Mouse (Mus musculus): ENCODE measurements around the gene Efna2. TPM values are rescaled to one million over a fixed set of nuclear protein-coding genes. Genes with fewer than 3 reads are reported as not detected.
"Not testable (repeated sequence)": the region's sequence is repeated elsewhere in the genome, so short reads cannot be mapped to it uniquely, and the experiment has no call there.

Efna2 gene
- polyA plus RNA-seq, 1 experiment from 2014 or later = 50.7 TPM

- ATAC-seq (replicated peaks; ENCODE audit: low FRiP score) (peak; percentile 22; the same call in 1 of the 2 replicates), DNase-seq (ENCODE audit: low spot score) (no peak)
- no peaks in the 10 kb centered on the region for H3K36me3 ChIP-seq (ENCODE audit: control insufficient read depth, insufficient read depth, low read length)
- H3K9ac ChIP-seq (ENCODE audit: low read length) = peak overlapping the region; percentile 44
- no peaks in the 10 kb centered on the region for H3K27me3 ChIP-seq (ENCODE audit: control insufficient read depth, insufficient read depth, low read length)
- H3K4me3 ChIP-seq (ENCODE audit: low read depth, low read length) = no peak overlapping the region
- H3K9me3 ChIP-seq (ENCODE audit: control insufficient read depth, low read length) = no peaks in the 10 kb centered on the region
- H3K4me2 ChIP-seq (ENCODE audit: low read depth, low read length, severe bottlenecking) = peak overlapping the region; percentile 31; the same call in 1 of the 2 replicates
- peaks cover 10% of the 10 kb centered on the region; the same call in 1 of the 2 replicates for H3K4me1 ChIP-seq (replicated peaks; ENCODE audit: control insufficient read depth, insufficient read depth, low read length)
- H3K27ac ChIP-seq (ENCODE audit: low read depth, low read length) = no peak overlapping the region; the same call in 1 of the 2 replicates
- 10% methylated on average over 24 of the region's 24 CpGs for WGBS
These were observed 29.6 kb downstream of the Efna2 start for GRCm38 (mm10) chr10:80208841-80209371.

GRCm38 (mm10) chr10:80211547-80212103 lies 32.3 kb downstream of the Efna2 start:
- H3K4me1 ChIP-seq (replicated peaks; ENCODE audit: control insufficient read depth, insufficient read depth, low read length); H3K9ac ChIP-seq (ENCODE audit: low read length); H3K4me2 ChIP-seq (ENCODE audit: low read depth, low read length, severe bottlenecking); H3K36me3 ChIP-seq (ENCODE audit: control insufficient read depth, insufficient read depth, low read length); H3K4me3 ChIP-seq (ENCODE audit: low read depth, low read length); H3K27ac ChIP-seq (ENCODE audit: low read depth, low read length); DNase-seq (ENCODE audit: low spot score); H3K27me3 ChIP-seq (ENCODE audit: control insufficient read depth, insufficient read depth, low read length); ATAC-seq (replicated peaks; ENCODE audit: low FRiP score); H3K9me3 ChIP-seq (ENCODE audit: control insufficient read depth, low read length): not testable (repeated sequence)
- WGBS = 74% methylated on average over 7 of the region's 7 CpGs

GRCm38 (mm10) chr10:80215048-80215772 lies 35.9 kb downstream of the Efna2 start:
- 9% methylated on average over 16 of the region's 16 CpGs for WGBS
- Histone ChIP-seq H3K4me2 (ENCODE audit: low read depth, low read length, severe bottlenecking) (0 out of 2 replicates have a peak overlapping the region, but pooled peaks have one; percentile 8), H3K9me3 (ENCODE audit: control insufficient read depth, low read length) (no peaks in the 10 kb centered on the region), H3K36me3 (ENCODE audit: control insufficient read depth, insufficient read depth, low read length) (no peaks in the 10 kb centered on the region), H3K27ac (ENCODE audit: low read depth, low read length) (peak overlapping the region; percentile 62; the same call in 1 of the 2 replicates), H3K4me1 (replicated peaks; ENCODE audit: control insufficient read depth, insufficient read depth, low read length) (peaks cover 5% of the 10 kb centered on the region), H3K27me3 (ENCODE audit: control insufficient read depth, insufficient read depth, low read length) (no peaks in the 10 kb centered on the region), H3K4me3 (ENCODE audit: low read depth, low read length) (no peak overlapping the region), H3K9ac (ENCODE audit: low read length) (peak overlapping the region; percentile 49)
- DNase-seq (ENCODE audit: low spot score) (no peak), ATAC-seq (replicated peaks; ENCODE audit: low FRiP score) (peak; percentile 53; the same call in 1 of the 2 replicates)

GRCm38 (mm10) chr10:80220676-80221075 lies 41.4 kb downstream of the Efna2 start:
- Histone ChIP-seq H3K4me2 (ENCODE audit: low read depth, low read length, severe bottlenecking) (no peak overlapping the region), H3K4me1 (replicated peaks; ENCODE audit: control insufficient read depth, insufficient read depth, low read length) (peaks cover under 1% of the 10 kb centered on the region), H3K9ac (ENCODE audit: low read length) (no peak overlapping the region), H3K27ac (ENCODE audit: low read depth, low read length) (no peak overlapping the region), H3K4me3 (ENCODE audit: low read depth, low read length) (no peak overlapping the region), H3K36me3 (ENCODE audit: control insufficient read depth, insufficient read depth, low read length) (no peaks in the 10 kb centered on the region), H3K27me3 (ENCODE audit: control insufficient read depth, insufficient read depth, low read length) (no peaks in the 10 kb centered on the region), H3K9me3 (ENCODE audit: control insufficient read depth, low read length) (no peaks in the 10 kb centered on the region)
- ATAC-seq (replicated peaks; ENCODE audit: low FRiP score) (no peak), DNase-seq (ENCODE audit: low spot score) (no peak)
- 33% methylated on average over 9 of the region's 9 CpGs for WGBS

- H3K27me3 ChIP-seq (ENCODE audit: control insufficient read depth, insufficient read depth, low read length); H3K4me3 ChIP-seq (ENCODE audit: low read depth, low read length); H3K4me1 ChIP-seq (replicated peaks; ENCODE audit: control insufficient read depth, insufficient read depth, low read length); H3K27ac ChIP-seq (ENCODE audit: low read depth, low read length); H3K9me3 ChIP-seq (ENCODE audit: control insufficient read depth, low read length); H3K4me2 ChIP-seq (ENCODE audit: low read depth, low read length, severe bottlenecking); H3K36me3 ChIP-seq (ENCODE audit: control insufficient read depth, insufficient read depth, low read length); ATAC-seq (replicated peaks; ENCODE audit: low FRiP score); H3K9ac ChIP-seq (ENCODE audit: low read length); DNase-seq (ENCODE audit: low spot score): not testable (repeated sequence)
- WGBS = 89% methylated on average over 2 of the region's 2 CpGs
These were observed 43.9 kb downstream of the Efna2 start for GRCm38 (mm10) chr10:80223137-80223536.

GRCm38 (mm10) chr10:80226071-80226415 lies 46.8 kb downstream of the Efna2 start:
- Histone ChIP-seq H3K27ac (ENCODE audit: low read depth, low read length) (peak overlapping the region; percentile 79; the same call in 1 of the 2 replicates), H3K9me3 (ENCODE audit: control insufficient read depth, low read length) (no peaks in the 10 kb centered on the region), H3K4me2 (ENCODE audit: low read depth, low read length, severe bottlenecking) (peak overlapping the region; percentile 44), H3K36me3 (ENCODE audit: control insufficient read depth, insufficient read depth, low read length) (no peaks in the 10 kb centered on the region; the same call in 1 of the 2 replicates), H3K9ac (ENCODE audit: low read length) (peak overlapping the region; percentile 57), H3K4me1 (replicated peaks; ENCODE audit: control insufficient read depth, insufficient read depth, low read length) (peaks cover 16% of the 10 kb centered on the region), H3K4me3 (ENCODE audit: low read depth, low read length) (peak overlapping the region; percentile 82), H3K27me3 (ENCODE audit: control insufficient read depth, insufficient read depth, low read length) (no peaks in the 10 kb centered on the region)
- ATAC-seq (replicated peaks; ENCODE audit: low FRiP score) (no peak), DNase-seq (ENCODE audit: low spot score) (no peak)
- under 1% methylated on average over 14 of the region's 14 CpGs for WGBS

GRCm38 (mm10) chr10:80226416-80227165 lies 47.3 kb downstream of the Efna2 start, which contains the start of gene Mum1:
TSS of gene Mum1 (plus strand) at chr10:80226434.
- no peaks in the 10 kb centered on the region; the same call in 1 of the 2 replicates for H3K36me3 ChIP-seq (ENCODE audit: control insufficient read depth, insufficient read depth, low read length)
- peak within 1 kb of the TSS; percentile 82 for H3K4me3 ChIP-seq (ENCODE audit: low read depth, low read length)
- H3K27me3 ChIP-seq (ENCODE audit: control insufficient read depth, insufficient read depth, low read length) = no peaks in the 10 kb centered on the region
- peak within 1 kb of the TSS; percentile 97 for H3K9ac ChIP-seq (ENCODE audit: low read length)
- peaks cover 16% of the 10 kb centered on the region for H3K4me1 ChIP-seq (replicated peaks; ENCODE audit: control insufficient read depth, insufficient read depth, low read length)
- peak within 1 kb of the TSS; percentile 93 for H3K4me2 ChIP-seq (ENCODE audit: low read depth, low read length, severe bottlenecking)
- peak within 1 kb of the TSS; percentile 88 for H3K27ac ChIP-seq (ENCODE audit: low read depth, low read length)
- WGBS = under 1% methylated on average over 69 of the region's 75 CpGs
- ATAC-seq (replicated peaks; ENCODE audit: low FRiP score) (peak; percentile 98), DNase-seq (ENCODE audit: low spot score) (peak; percentile 100)
- H3K9me3 ChIP-seq (ENCODE audit: control insufficient read depth, low read length) = no peaks in the 10 kb centered on the region

GRCm38 (mm10) chr10:80227166-80227539 lies 47.9 kb downstream of the Efna2 start:
- ATAC-seq (replicated peaks; ENCODE audit: low FRiP score) = no peak
- peaks cover 16% of the 10 kb centered on the region for H3K4me1 ChIP-seq (replicated peaks; ENCODE audit: control insufficient read depth, insufficient read depth, low read length)
- WGBS = 9% methylated on average over 10 of the region's 10 CpGs

More at GRCm38 (mm10) chr10:80227166-80227539, 47.9 kb downstream of the Efna2 start:
- peak overlapping the region; percentile 93 for H3K4me2 ChIP-seq (ENCODE audit: low read depth, low read length, severe bottlenecking)
- H3K9ac ChIP-seq (ENCODE audit: low read length) = peak overlapping the region; percentile 97
- H3K27ac ChIP-seq (ENCODE audit: low read depth, low read length) = peak overlapping the region; percentile 88
- H3K36me3 ChIP-seq (ENCODE audit: control insufficient read depth, insufficient read depth, low read length) = no peaks in the 10 kb centered on the region; the same call in 1 of the 2 replicates
- H3K27me3 ChIP-seq (ENCODE audit: control insufficient read depth, insufficient read depth, low read length) = no peaks in the 10 kb centered on the region
- H3K9me3 ChIP-seq (ENCODE audit: control insufficient read depth, low read length) = no peaks in the 10 kb centered on the region
- H3K4me3 ChIP-seq (ENCODE audit: low read depth, low read length) = peak overlapping the region; percentile 82
- DNase-seq (ENCODE audit: low spot score) = no peak

Data from forebrain, embryonic 11.5 days (tissue).